Mouse (Mus musculus) MEL (cell line): Measurements from ENCODE around the gene Adam17. TPM values are rescaled to one million over a fixed set of nuclear protein-coding genes. Genes with fewer than 3 reads are reported as not detected.

Source experiments
- DNase-seq: peaks from one replicate; pipeline ENCODE4 v3.0.0; 2011; ENCODE audit warnings: low read depth, low spot score
- H3K27ac ChIP-seq: 2 replicates; pipeline ENCODE4 v1.5.1; 2012; ENCODE audit warnings: low read depth, mild to moderate bottlenecking, control low read depth, low read length, moderate library complexity; ENCODE audit not compliant: control insufficient read depth
- H3K27me3 ChIP-seq, 2 experiments: fragments of 150-350 bp in 1 of 2; sonication (generic) in 1 of 2; 2 replicates each; pipeline ENCODE4 v1.6.1; 2012; ENCODE audit warnings: low read length in 2 of 2, mild to moderate bottlenecking in 2 of 2, improper control_type of control experiment in 1 of 2, moderate library complexity in 1 of 2; ENCODE audit not compliant: insufficient read depth in 2 of 2, control insufficient read depth in 1 of 2
- H3K36me3 ChIP-seq, 2 experiments: 2 replicates each; pipeline ENCODE4 v1.6.1; 2012 to 2014; ENCODE audit warnings: low read length in 2 of 2, improper control_type of control experiment in 1 of 2, inconsistent platforms in 1 of 2, mild to moderate bottlenecking in 1 of 2; ENCODE audit not compliant: insufficient read depth in 2 of 2, control insufficient read depth in 1 of 2
- H3K4me1 ChIP-seq, 2 experiments: fragments of 150-350 bp in 1 of 2; sonication (generic) in 1 of 2; 2 replicates each; pipeline ENCODE4 v1.6.1; 2012; ENCODE audit warnings: low read length in 2 of 2, improper control_type of control experiment in 1 of 2, mild to moderate bottlenecking in 1 of 2; ENCODE audit not compliant: insufficient read depth in 2 of 2, control insufficient read depth in 1 of 2
- H3K4me3 ChIP-seq, 2 experiments: fragments of 150-350 bp in 1 of 2; sonication (generic) in 1 of 2; 2 replicates each; pipeline ENCODE4 v1.5.1; 2012; ENCODE audit warnings: low read depth in 2 of 2, low read length in 2 of 2, mild to moderate bottlenecking in 2 of 2, moderate library complexity in 2 of 2, control low read depth in 1 of 2, improper control_type of control experiment in 1 of 2; ENCODE audit not compliant: control insufficient read depth in 1 of 2, insufficient read depth in 1 of 2
- H3K79me2 ChIP-seq: 2 replicates; pipeline ENCODE4 v1.6.1; 2012; ENCODE audit warnings: mild to moderate bottlenecking, low read length, moderate library complexity; ENCODE audit not compliant: control insufficient read depth, poor library complexity, insufficient read depth
- H3K9ac ChIP-seq: 2 replicates; pipeline ENCODE4 v1.6.1; 2012; ENCODE audit warnings: low read depth, mild to moderate bottlenecking, control low read depth, low read length, moderate library complexity; ENCODE audit not compliant: control insufficient read depth, poor library complexity, severe bottlenecking
- H3K9me3 ChIP-seq: fragments of 150-350 bp; sonication (generic); replicated peaks from 2 replicates; pipeline ENCODE4 v1.6.1; 2012; ENCODE audit warnings: mild to moderate bottlenecking, low read length, improper control_type of control experiment, moderate library complexity; ENCODE audit not compliant: insufficient read depth
- CHD2 ChIP-seq: IDR thresholded peaks from 2 replicates; pipeline ENCODE4 v1.6.1; 2011; ENCODE audit warnings: low read length, improper control_type of control experiment
- KAT2A ChIP-seq: conservative IDR thresholded peaks from 2 replicates; pipeline ENCODE4 v1.6.1; 2012; ENCODE audit warnings: low read depth, low read length, improper control_type of control experiment, inconsistent platforms
- MXI1 ChIP-seq: IDR thresholded peaks from 2 replicates; pipeline ENCODE4 v1.6.1; 2011; ENCODE audit warnings: mild to moderate bottlenecking, low read depth, low read length, improper control_type of control experiment
- NELFE ChIP-seq: IDR thresholded peaks from 2 replicates; pipeline ENCODE4 v1.6.1; 2011; ENCODE audit warnings: low read depth, low read length, improper control_type of control experiment
- POLR2A ChIP-seq, 2 experiments: IDR thresholded peaks; 2 replicates each; pipeline ENCODE4 v1.6.1; 2011 to 2012; ENCODE audit warnings: low read length in 2 of 2, mild to moderate bottlenecking in 2 of 2, control low read depth in 1 of 2, improper control_type of control experiment in 1 of 2, low read depth in 1 of 2, moderate library complexity in 1 of 2; ENCODE audit not compliant: control insufficient read depth in 1 of 2, insufficient read depth in 1 of 2, poor library complexity in 1 of 2
- POLR2AphosphoS2 ChIP-seq: IDR thresholded peaks from 2 replicates; pipeline ENCODE4 v1.6.1; 2011; ENCODE audit warnings: low read length, improper control_type of control experiment
- SIN3A ChIP-seq: IDR thresholded peaks from 2 replicates; pipeline ENCODE4 v1.6.1; 2012; ENCODE audit warnings: low read length, improper control_type of control experiment, inconsistent platforms
- TBP ChIP-seq: IDR thresholded peaks from 2 replicates; pipeline ENCODE4 v1.8.0; 2011; ENCODE audit warnings: low read depth, low read length, improper control_type of control experiment
- TCF12 ChIP-seq: IDR thresholded peaks from 2 replicates; pipeline ENCODE4 v1.6.1; 2014; ENCODE audit warnings: low read depth, mild to moderate bottlenecking, inconsistent platforms, low read length, improper control_type of control experiment, moderate library complexity
- USF1 ChIP-seq: IDR thresholded peaks from 2 replicates; pipeline ENCODE4 v1.6.1; 2014; ENCODE audit warnings: low read depth, mild to moderate bottlenecking, inconsistent platforms, low read length, improper control_type of control experiment, moderate library complexity
- ZC3H11A ChIP-seq: IDR thresholded peaks from 2 replicates; pipeline ENCODE4 v1.6.1; 2012; ENCODE audit warnings: low read depth, mild to moderate bottlenecking, inconsistent platforms, low read length, improper control_type of control experiment
- ZKSCAN1 ChIP-seq: IDR thresholded peaks from 2 replicates; pipeline ENCODE4 v1.6.1; 2012; ENCODE audit warnings: low read depth, mild to moderate bottlenecking, inconsistent platforms, low read length, improper control_type of control experiment, moderate library complexity
- ZNF384 ChIP-seq: IDR thresholded peaks from 2 replicates; pipeline ENCODE4 v1.6.1; 2012; ENCODE audit warnings: low read depth, mild to moderate bottlenecking, inconsistent platforms, low read length, improper control_type of control experiment
- polyA plus RNA-seq, 2 experiments: library from polyadenylated mRNA; stranded (reverse) in 1 of 2; unstranded in 1 of 2; fragments of >175 nt in 1 of 2; fragments of >200 nt in 1 of 2; gene quantifications; 2 replicates each; pipeline versions ENCODE4 v1.2.1 to v1.2.4; 2012; ENCODE audit warnings: low replicate concordance in 2 of 2, low read depth in 1 of 2; ENCODE audit not compliant: insufficient read length in 2 of 2, insufficient read depth in 1 of 2, missing spikeins in 1 of 2
- total RNA-seq: library from RNA; depleted of rRNA; stranded (reverse); fragments of 300-350 nt; gene quantifications from 2 replicates; pipeline ENCODE4 v1.2.3, GENCODE M21; 2012

The Adam17 gene
- total and polyA plus RNA-seq, 3 experiments = 12.9 to 14.2 TPM; not detected in 1

GRCm38 (mm10) chr12:21316869-21317265 is 56.6 kb downstream of the Adam17 start:
- peak; percentile 22 for DNase-seq
- peaks cover 0 to 2% of the 10 kb centered on the region in 2 experiments; a peak in 1 of 4 replicates for H3K36me3 ChIP-seq
- peak overlapping the region; percentile 88 to 91 for H3K4me3 ChIP-seq
- peaks cover 5% of the 10 kb centered on the region; the same call in 1 of the 2 replicates for H3K79me2 ChIP-seq
- H3K9ac ChIP-seq = peak overlapping the region; percentile 84
- H3K27me3 ChIP-seq = no peaks in the 10 kb centered on the region
- TF ChIP-seq ZKSCAN1 (no peak), TBP (no peak), POLR2AphosphoS2 (no peak), USF1 (no peak)
- no peaks in the 10 kb centered on the region for H3K9me3 ChIP-seq
- peak overlapping the region; percentile 28; the same call in 1 of the 2 replicates for H3K27ac ChIP-seq
- H3K4me1 ChIP-seq = peaks cover 0 to 5% of the 10 kb centered on the region in 2 experiments; a peak in 1 of 4 replicates

GRCm38 (mm10) chr12:21315923-21316868 is 57.2 kb downstream of the Adam17 start, which contains the start of gene Iah1:
Gene Iah1 (plus strand): TSS chr12:21316389.
- H3K79me2 ChIP-seq = peaks cover 5% of the 10 kb centered on the region; the same call in 1 of the 2 replicates
- peak within 1 kb of the TSS; percentile 84 for H3K9ac ChIP-seq
- H3K9me3 ChIP-seq = no peaks in the 10 kb centered on the region
- TF ChIP-seq TCF12 (0 out of 2 replicates have a peak, but pooled peaks have one; percentile 21), MXI1 (peak; percentile 30; the same call in 1 of the 2 replicates), ZNF384 (no peak), NELFE (peak; percentile 61), POLR2A (IDR thresholded peaks at IDR 0.05; ENCODE audit: control insufficient read depth in 1 of 2, insufficient read depth in 1 of 2, low read depth in 1 of 2, low read length in 2 of 2, poor library complexity in 1 of 2) (peak; percentile 31 to 67; a peak in 2 of 4 replicates), ZC3H11A (no peak), CHD2 (no peak), KAT2A (no peak), SIN3A (peak; percentile 39; the same call in 1 of the 2 replicates)
- H3K4me3 ChIP-seq = peak within 1 kb of the TSS; percentile 88 to 91
- H3K4me1 ChIP-seq = peaks cover 0 to 5% of the 10 kb centered on the region in 2 experiments; a peak in 1 of 4 replicates
- no peaks in the 10 kb centered on the region for H3K27me3 ChIP-seq
- DNase-seq = peak; percentile 73
- H3K27ac ChIP-seq = peak within 1 kb of the TSS; percentile 35; the same call in 1 of the 2 replicates
- H3K36me3 ChIP-seq = peaks cover 0 to 2% of the 10 kb centered on the region in 2 experiments; a peak in 1 of 4 replicates
